Mouse (Mus musculus): ENCODE results near the gene Zbtb5. TPM values are rescaled to one million over a fixed set of nuclear protein-coding genes. Genes with fewer than 3 reads are reported as not detected.

Zbtb5 gene
- polyA plus RNA-seq, 1 experiment from 2014 or later: 5.2 TPM

Other genes with a start within 250 kb of the Zbtb5 start
- 92.2 and 95.0 TPM in 2 replicates for gene Grhpr, start 31.0 kb downstream of the Zbtb5 start, polyA plus RNA-seq (2015; fragmentation: Nextera tagmentation; extraction: Ambion mirVana)
- 30.3 and 36.7 TPM in 2 replicates for gene Polr1e, start 6.2 kb upstream of the Zbtb5 start, polyA plus RNA-seq (2015; fragmentation: Nextera tagmentation; extraction: Ambion mirVana)
- gene Fbxo10, start 72.2 kb upstream of the Zbtb5 start, polyA plus RNA-seq (2015; fragmentation: Nextera tagmentation; extraction: Ambion mirVana): 3.9 and 4.5 TPM in 2 replicates
- 259 and 263 TPM in 2 replicates for gene Tomm5, start 95.7 kb upstream of the Zbtb5 start, polyA plus RNA-seq (2015; fragmentation: Nextera tagmentation; extraction: Ambion mirVana)
- gene Frmpd1, start 172.5 kb upstream of the Zbtb5 start, polyA plus RNA-seq (2015; fragmentation: Nextera tagmentation; extraction: Ambion mirVana): 0.22 and 0.28 TPM in 2 replicates